ENCODE assay signal across 24 mouse cellular contexts in genomic region chr9:60825506-60825905, GRCm38 (mm10). TPM values are rescaled to one million over a fixed set of nuclear protein-coding genes. Genes with fewer than 3 reads are reported as not detected.
DNase-seq lines count a peak whose midpoint lies in the region; ATAC-seq and TF ChIP-seq lines count a peak whose summit lies in the region.
"Had no signal": no experiment of that assay in that cellular context is flagged by ENCODE, and none has a peak within 500 bp of the region (broad histone marks: within the 10 kb centered on the region; RNA-seq: fewer than 3 reads in every experiment).

No protein-coding gene starts in this region.

- H3K4me2 ChIP-seq in heart, embryonic 14.5 days (ENCODE audit: low read length), result no peak overlapping the region
- H3K4me2 ChIP-seq in heart, postnatal 0 days (ENCODE audit: low read depth, low read length), result no peak overlapping the region
- no peak overlapping the region for H3K4me2 ChIP-seq in heart, embryonic 11.5 days
- H3K4me2 ChIP-seq: embryonic facial prominence, embryonic 12.5 days; embryonic facial prominence, embryonic 15.5 days; hindbrain, embryonic 12.5 days; hindbrain, embryonic 15.5 days; kidney, embryonic 15.5 days had no signal

- peak overlapping the region; percentile 12 to 41; a peak in 1 of 4 replicates for H3K27ac ChIP-seq in heart, embryonic 14.5 days (replicated peaks in 1 of 2; ENCODE audit: control insufficient read depth in 1 of 2, insufficient read depth in 1 of 2, low read depth in 2 of 2, low read length in 2 of 2)
- H3K27ac ChIP-seq in heart, postnatal 0 days (ENCODE audit: low read depth), result peak overlapping the region; percentile 60; the same call in 1 of the 2 replicates
- H3K27ac ChIP-seq in heart, embryonic 11.5 days (ENCODE audit: low read depth, low read length), result no peak overlapping the region
- H3K27ac ChIP-seq: embryonic facial prominence, embryonic 12.5 days; embryonic facial prominence, embryonic 15.5 days; hindbrain, embryonic 12.5 days; hindbrain, embryonic 15.5 days; kidney, embryonic 15.5 days had no signal

- no peaks in the 10 kb centered on the region for H3K27me3 ChIP-seq in heart, embryonic 14.5 days (ENCODE audit: control insufficient read depth, insufficient read depth, low read length)
- no peaks in the 10 kb centered on the region for H3K27me3 ChIP-seq in heart, postnatal 0 days (ENCODE audit: control insufficient read depth, insufficient read depth, low read length)
- no peaks in the 10 kb centered on the region for H3K27me3 ChIP-seq in heart, embryonic 11.5 days (ENCODE audit: control insufficient read depth, insufficient read depth, low read length)
- H3K27me3 ChIP-seq: embryonic facial prominence, embryonic 12.5 days; embryonic facial prominence, embryonic 15.5 days; hindbrain, embryonic 12.5 days; hindbrain, embryonic 15.5 days; kidney, embryonic 15.5 days had no signal

- TF ChIP-seq EP300 in heart, postnatal 0 days (IDR thresholded peaks at IDR 0.05; ENCODE audit: low read depth), result no peak

- H3K9ac ChIP-seq in heart, embryonic 14.5 days (ENCODE audit: low read length), result no peak overlapping the region
- H3K9ac ChIP-seq in heart, postnatal 0 days (replicated peaks; ENCODE audit: low read depth, low read length), result no peak overlapping the region
- no peak overlapping the region for H3K9ac ChIP-seq in heart, embryonic 11.5 days (ENCODE audit: low read depth, low read length)
- H3K9ac ChIP-seq: embryonic facial prominence, embryonic 12.5 days; embryonic facial prominence, embryonic 15.5 days; forebrain, postnatal 0 days; hindbrain, embryonic 12.5 days; hindbrain, embryonic 15.5 days; kidney, embryonic 15.5 days had no signal

- intact Hi-C loops in gastrocnemius, postnatal 36 days (cut with DNase I), result no loop called here

- DNase-seq in gastrocnemius, postnatal 25 days, result peak; percentile 39
- no peak for DNase-seq in gastrocnemius, postnatal 36 days
- DNase-seq in heart, adult 11 months, result no peak
- no peak for DNase-seq in heart, postnatal 0 days (ENCODE audit: low spot score)
- no peak for DNase-seq in urinary bladder, adult 18-20 months (ENCODE audit: low spot score in 2 of 2)
- DNase-seq: adrenal gland, adult 2 months; adrenal gland, postnatal 14 days; cerebellum, adult 11 months; cerebellum, adult 2 months; cerebellum, adult 9-11 months; cerebellum, postnatal 25 days; forebrain, postnatal 0 days; gastrocnemius, postnatal 10 days; kidney, adult 8-10 months had no signal

- no peak for TF ChIP-seq CTCF in heart, postnatal 0 days (IDR thresholded peaks at IDR 0.05; ENCODE audit: low read depth)

- no peak for ATAC-seq in heart, embryonic 14.5 days (ENCODE audit: insufficient number of reproducible peaks, insufficient read depth, low FRiP score, low read depth)
- no peak; the same call in 1 of the 2 replicates for ATAC-seq in heart, postnatal 0 days (ENCODE audit: insufficient read depth, low read depth)
- ATAC-seq in heart, embryonic 11.5 days (replicated peaks; ENCODE audit: insufficient number of reproducible peaks, low FRiP score, low TSS enrichment), result no peak
- ATAC-seq: CD4-positive, CD25-positive, alpha-beta regulatory T cell, adult 4 months; forebrain, embryonic 14.5 days; forebrain, postnatal 0 days; intestine, postnatal 0 days had no signal

- 71% methylated on average over 7 of the region's 7 CpGs for WGBS in heart, embryonic 14.5 days
- 51% methylated on average over 7 of the region's 7 CpGs for WGBS in heart, postnatal 0 days
- 92% methylated on average over 7 of the region's 7 CpGs for WGBS in heart, embryonic 11.5 days (ENCODE audit: insufficient replicate concordance)

- H3K4me1 ChIP-seq in heart, embryonic 14.5 days (ENCODE audit: control insufficient read depth in 2 of 2, insufficient read depth in 2 of 2, low read length in 2 of 2), result peaks cover 9 to 12% of the 10 kb centered on the region in 2 experiments
- no peaks in the 10 kb centered on the region for H3K4me1 ChIP-seq in heart, postnatal 0 days (ENCODE audit: control insufficient read depth, insufficient read depth)
- H3K4me1 ChIP-seq in heart, embryonic 11.5 days (ENCODE audit: control insufficient read depth, insufficient read depth, low read length), result peaks cover 3% of the 10 kb centered on the region
- H3K4me1 ChIP-seq: embryonic facial prominence, embryonic 12.5 days; hindbrain, embryonic 12.5 days; hindbrain, embryonic 15.5 days had no signal

- no peaks in the 10 kb centered on the region for H3K36me3 ChIP-seq in heart, embryonic 14.5 days (ENCODE audit: control insufficient read depth, insufficient read depth, low read length)
- no peaks in the 10 kb centered on the region for H3K36me3 ChIP-seq in heart, postnatal 0 days (replicated peaks; ENCODE audit: control insufficient read depth, insufficient read depth, low read length)
- H3K36me3 ChIP-seq in heart, embryonic 11.5 days (ENCODE audit: control insufficient read depth, insufficient read depth, low read length), result no peaks in the 10 kb centered on the region; the same call in 1 of the 2 replicates
- H3K36me3 ChIP-seq: embryonic facial prominence, embryonic 12.5 days; embryonic facial prominence, embryonic 15.5 days; hindbrain, embryonic 12.5 days; hindbrain, embryonic 15.5 days had no signal

- no peaks in the 10 kb centered on the region for H3K9me3 ChIP-seq in heart, embryonic 14.5 days (ENCODE audit: control insufficient read depth, low read length)
- no peaks in the 10 kb centered on the region for H3K9me3 ChIP-seq in heart, postnatal 0 days (replicated peaks; ENCODE audit: control insufficient read depth, low read length)
- H3K9me3 ChIP-seq in heart, embryonic 11.5 days (replicated peaks; ENCODE audit: control insufficient read depth, low read length), result no peaks in the 10 kb centered on the region
- H3K9me3 ChIP-seq: embryonic facial prominence, embryonic 12.5 days; embryonic facial prominence, embryonic 15.5 days; hindbrain, embryonic 12.5 days; hindbrain, embryonic 15.5 days; kidney, embryonic 15.5 days had no signal

- no peak overlapping the region for H3K4me3 ChIP-seq in heart, embryonic 14.5 days (ENCODE audit: control insufficient read depth in 1 of 2, insufficient read depth in 1 of 2, low read depth in 1 of 2, low read length in 2 of 2)
- no peak overlapping the region for H3K4me3 ChIP-seq in heart, postnatal 0 days (ENCODE audit: low read depth, low read length)
- no peak overlapping the region for H3K4me3 ChIP-seq in heart, embryonic 11.5 days (ENCODE audit: low read depth, low read length)
- H3K4me3 ChIP-seq: embryonic facial prominence, embryonic 12.5 days; embryonic facial prominence, embryonic 15.5 days; hindbrain, embryonic 12.5 days; hindbrain, embryonic 15.5 days; kidney, embryonic 15.5 days had no signal

RNA-seq across cellular contexts. Expression of gene Uaca, which starts 31.2 kb away (rescaled TPM):
- 100 to 1,000 TPM in 1 of 2 experiments, 10 to 100 TPM in 1; 65.4 to 107 TPM for total RNA-seq in gastrocnemius, postnatal 25 days (2021)
- total RNA-seq in gastrocnemius, postnatal 36 days (2021), result 100 to 1,000 TPM; 103 to 112 TPM
- polyA plus RNA-seq in heart, embryonic 14.5 days (2014; fragmentation: Nextera tagmentation; extraction: Ambion mirVana), result 10.9 and 17.1 TPM in 2 replicates
- 5.5 and 10.5 TPM in 2 replicates for total RNA-seq in heart, postnatal 0 days (2014; rRNA removed; ENCODE audit: low replicate concordance)
- polyA plus RNA-seq in heart, postnatal 0 days (2015; fragmentation: Nextera tagmentation; extraction: Ambion mirVana), result 17.3 and 18.6 TPM in 2 replicates
- polyA plus RNA-seq in heart, embryonic 11.5 days (2014; fragmentation: Nextera tagmentation; extraction: Ambion mirVana), result 19.2 and 26.8 TPM in 2 replicates
- polyA plus RNA-seq: CD4-positive, CD25-positive, alpha-beta regulatory T cell, adult 4 months had no signal
